Mouse (Mus musculus) bone marrow macrophage, adult 2 months (primary cell): ENCODE results near the gene Msgn1.

ENCODE experiments used
- CTCF ChIP-seq: IDR thresholded peaks from 2 replicates; pipeline ENCODE4 v1.5.1; 2012; ENCODE audit warnings: low read depth, mild to moderate bottlenecking, low read length, moderate library complexity
- POLR2A ChIP-seq: IDR thresholded peaks from 2 replicates; pipeline ENCODE4 v1.6.1; 2012; ENCODE audit warnings: mild to moderate bottlenecking, low read depth, low read length, borderline replicate concordance

DNA sequence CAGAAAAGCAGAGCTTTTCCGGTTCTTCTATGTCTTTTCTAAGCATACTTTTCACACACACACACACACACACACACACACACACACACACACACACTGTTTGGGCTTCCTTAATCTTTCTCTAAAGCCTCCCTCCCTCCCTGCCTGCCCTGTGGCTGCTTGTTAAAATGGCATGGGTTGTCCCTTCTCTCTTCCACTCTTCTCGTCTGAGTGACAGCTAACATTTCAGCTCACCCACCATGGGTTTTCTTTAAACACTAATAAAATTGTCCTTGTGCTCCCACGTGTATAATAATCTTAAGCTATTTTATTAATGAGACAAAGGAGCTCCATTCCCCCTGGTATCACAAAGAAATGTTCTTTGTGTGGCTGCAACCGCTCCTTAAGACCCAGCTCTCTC is 10.7 kb downstream of the Msgn1 start:
- TF ChIP-seq CTCF (no peak), POLR2A (no peak)
